Mouse (Mus musculus) heart, embryonic 16.5 days (tissue): ENCODE results near the gene Lenep. TPM values are rescaled to one million over a fixed set of nuclear protein-coding genes. Genes with fewer than 3 reads are reported as not detected.

ENCODE experiments used
- ATAC-seq: fragments of 200-750 bp; cut with Nextera tagmentation; replicated peaks from 2 replicates; pipeline ENCODE4 v1.8.0; 2017; ENCODE audit warnings: moderate number of reproducible peaks; ENCODE audit not compliant: insufficient read depth, low FRiP score; ENCODE audit errors: extremely low read depth
- H3K27ac ChIP-seq: fragments of 300-500 bp; sonication (generic); 2 replicates; pipeline ENCODE4 v1.5.1; 2014; ENCODE audit warnings: mild to moderate bottlenecking, low read length, control low read depth, moderate library complexity
- H3K27me3 ChIP-seq: fragments of 300-500 bp; sonication (generic); 2 replicates; pipeline ENCODE4 v1.6.1; 2014; ENCODE audit warnings: low read length, mixed read lengths; ENCODE audit not compliant: control insufficient read depth, insufficient read depth
- H3K36me3 ChIP-seq: fragments of 300-500 bp; sonication (generic); 2 replicates; pipeline ENCODE4 v1.6.1; 2014; ENCODE audit not compliant: control insufficient read depth, insufficient read depth
- H3K4me1 ChIP-seq: fragments of 300-500 bp; sonication (generic); 2 replicates; pipeline ENCODE4 v1.6.1; 2014; ENCODE audit warnings: low read length, mixed read lengths; ENCODE audit not compliant: control insufficient read depth, insufficient read depth
- H3K4me2 ChIP-seq: fragments of 300-500 bp; sonication (generic); 2 replicates; pipeline ENCODE4 v1.6.1; 2014; ENCODE audit warnings: low read depth, mild to moderate bottlenecking, control low read depth, low read length
- H3K4me3 ChIP-seq: fragments of 300-500 bp; sonication (generic); 2 replicates; pipeline ENCODE4 v1.5.1; 2014; ENCODE audit warnings: mild to moderate bottlenecking, control low read depth, low read length
- H3K9ac ChIP-seq: fragments of 300-500 bp; sonication (generic); 2 replicates; pipeline ENCODE4 v1.6.1; 2014; ENCODE audit warnings: low read length, control low read depth
- H3K9me3 ChIP-seq: fragments of 300-500 bp; sonication (generic); replicated peaks from 2 replicates; pipeline ENCODE4 v1.6.1; 2016; ENCODE audit warnings: low read length; ENCODE audit not compliant: control insufficient read depth
- WGBS: fragments of 180-500 bp; shearing (Covaris S2); extraction: QIAGEN DNeasy Blood & Tissue Kit; methylation state at CpG from one replicate; pipeline ENCODE4 v1.1.7; 2014; 5-methylcytosine and 5-hydroxymethylcytosine counted together
- polyA plus RNA-seq: library from polyadenylated mRNA; unstranded; fragments of >200 nt; fragmentation: Nextera tagmentation; extraction: Ambion mirVana; gene quantifications from 2 replicates; pipeline ENCODE4 v1.2.1, GENCODE M21; 2015

Lenep gene
- polyA plus RNA-seq, 1 experiment from 2014 or later: not detected

DNA sequence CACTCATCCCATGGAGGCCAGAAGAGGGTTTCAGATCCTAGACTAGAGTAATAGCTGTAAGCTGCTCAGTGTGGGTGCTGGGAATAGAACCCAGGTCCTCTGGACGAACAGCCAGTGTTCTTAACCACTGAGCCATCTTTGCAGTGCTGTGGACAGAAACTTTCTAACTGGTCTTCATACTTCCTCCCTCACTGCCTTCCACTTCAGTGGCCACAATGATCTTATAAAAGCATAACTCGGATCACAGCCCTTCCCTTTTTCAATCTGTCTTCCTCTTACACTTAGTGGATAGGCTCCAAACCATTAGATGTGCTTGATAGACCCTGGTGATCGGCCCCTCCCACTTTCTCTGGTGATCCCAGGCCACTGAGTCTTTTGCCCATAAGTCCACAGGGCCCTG is 42.4 kb downstream of the Lenep start:
- 56% methylated on average over 3 of the region's 3 CpGs for WGBS
- no peak overlapping the region for H3K4me3 ChIP-seq
- no peaks in the 10 kb centered on the region for H3K9me3 ChIP-seq
- H3K36me3 ChIP-seq: no peaks in the 10 kb centered on the region
- H3K4me2 ChIP-seq: no peak overlapping the region
- H3K9ac ChIP-seq: no peak overlapping the region
- no peaks in the 10 kb centered on the region for H3K4me1 ChIP-seq
- no peak for ATAC-seq
- no peak overlapping the region for H3K27ac ChIP-seq
- 0 out of 2 replicates have a peak, but pooled peaks cover 4% of the 10 kb centered on the region for H3K27me3 ChIP-seq

DNA sequence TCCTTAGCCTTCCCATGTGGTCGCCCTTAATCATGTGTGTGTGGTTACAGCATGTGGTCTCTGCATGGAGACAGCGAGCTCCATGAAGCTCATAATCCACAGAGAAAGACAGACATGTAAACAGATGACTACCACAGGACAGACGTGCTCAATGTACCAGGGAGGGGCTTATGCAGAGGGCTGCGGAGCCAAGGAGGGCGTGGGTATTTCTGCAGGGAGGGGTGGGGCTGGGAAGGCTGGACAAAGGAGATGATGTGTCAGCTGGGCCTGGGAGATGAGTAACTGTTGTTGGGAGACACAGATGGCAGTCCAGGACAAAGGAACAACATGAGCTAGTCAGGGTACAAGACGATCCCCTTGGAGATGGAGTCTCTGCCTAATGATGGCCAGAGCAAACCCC is 43.0 kb downstream of the Lenep start:
- WGBS: 71% methylated on average over 6 of the region's 6 CpGs
- no peak for ATAC-seq

DNA sequence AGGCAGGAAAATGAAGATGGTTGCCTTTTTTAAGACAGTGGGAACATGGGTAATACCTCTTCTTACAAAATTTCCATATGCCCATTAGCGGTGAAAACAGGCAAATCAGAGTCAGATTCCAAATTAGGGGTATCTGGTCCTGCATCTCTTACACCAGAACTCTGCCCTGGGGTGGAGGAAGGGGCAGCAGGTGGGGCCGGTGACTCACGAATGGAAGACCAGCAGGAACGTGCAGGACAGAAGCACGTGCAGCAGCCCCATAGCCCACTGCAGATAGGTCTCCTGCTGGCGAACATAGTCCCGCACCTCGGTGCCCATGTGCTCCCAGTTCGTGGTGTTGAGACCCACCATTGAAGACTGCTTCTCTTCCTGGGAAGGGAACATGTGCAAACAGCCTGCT is 46.6 kb downstream of the Lenep start:
- no peaks in the 10 kb centered on the region for H3K9me3 ChIP-seq
- ATAC-seq: no peak
- H3K4me1 ChIP-seq: no peaks in the 10 kb centered on the region
- H3K4me2 ChIP-seq: no peak overlapping the region
- no peak overlapping the region for H3K27ac ChIP-seq
- no peak overlapping the region for H3K9ac ChIP-seq
- peaks cover 16% of the 10 kb centered on the region for H3K27me3 ChIP-seq
- WGBS: 63% methylated on average over 9 of the region's 9 CpGs
- H3K4me3 ChIP-seq: no peak overlapping the region
- no peaks in the 10 kb centered on the region for H3K36me3 ChIP-seq

More for the DNA sequence above, 43.0 kb downstream of the Lenep start:
- Histone ChIP-seq H3K4me1 (no peaks in the 10 kb centered on the region), H3K27ac (no peak overlapping the region), H3K9ac (no peak overlapping the region), H3K27me3 (0 out of 2 replicates have a peak, but pooled peaks cover 4% of the 10 kb centered on the region), H3K36me3 (no peaks in the 10 kb centered on the region), H3K4me3 (no peak overlapping the region), H3K9me3 (no peaks in the 10 kb centered on the region), H3K4me2 (no peak overlapping the region)

DNA sequence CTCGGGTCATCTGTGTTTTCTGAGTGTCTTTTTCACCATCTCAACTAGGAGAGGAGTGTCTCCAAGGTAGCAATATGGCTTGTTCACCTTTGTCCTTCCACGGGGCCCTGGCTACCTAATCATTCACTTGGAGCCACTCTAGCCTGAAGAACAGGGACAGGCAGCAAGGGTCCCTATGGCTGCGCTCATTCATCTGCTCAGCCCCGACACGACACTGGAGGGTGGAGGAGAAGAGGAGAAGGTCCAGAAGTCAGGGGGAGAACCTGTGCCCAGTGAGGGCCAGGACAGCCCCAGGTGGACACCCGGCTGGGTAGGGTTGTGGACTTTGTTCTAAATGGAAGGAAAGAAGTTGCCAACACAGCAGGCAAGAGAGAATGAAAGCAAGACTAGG is 47.1 kb downstream of the Lenep start:
- Histone ChIP-seq H3K4me1 (peaks cover under 1% of the 10 kb centered on the region; the same call in 1 of the 2 replicates), H3K27me3 (peaks cover 16% of the 10 kb centered on the region), H3K27ac (no peak overlapping the region), H3K9ac (no peak overlapping the region), H3K4me3 (no peak overlapping the region), H3K36me3 (no peaks in the 10 kb centered on the region), H3K9me3 (no peaks in the 10 kb centered on the region), H3K4me2 (no peak overlapping the region)
- 74% methylated on average over 6 of the region's 6 CpGs for WGBS
- ATAC-seq: no peak

DNA sequence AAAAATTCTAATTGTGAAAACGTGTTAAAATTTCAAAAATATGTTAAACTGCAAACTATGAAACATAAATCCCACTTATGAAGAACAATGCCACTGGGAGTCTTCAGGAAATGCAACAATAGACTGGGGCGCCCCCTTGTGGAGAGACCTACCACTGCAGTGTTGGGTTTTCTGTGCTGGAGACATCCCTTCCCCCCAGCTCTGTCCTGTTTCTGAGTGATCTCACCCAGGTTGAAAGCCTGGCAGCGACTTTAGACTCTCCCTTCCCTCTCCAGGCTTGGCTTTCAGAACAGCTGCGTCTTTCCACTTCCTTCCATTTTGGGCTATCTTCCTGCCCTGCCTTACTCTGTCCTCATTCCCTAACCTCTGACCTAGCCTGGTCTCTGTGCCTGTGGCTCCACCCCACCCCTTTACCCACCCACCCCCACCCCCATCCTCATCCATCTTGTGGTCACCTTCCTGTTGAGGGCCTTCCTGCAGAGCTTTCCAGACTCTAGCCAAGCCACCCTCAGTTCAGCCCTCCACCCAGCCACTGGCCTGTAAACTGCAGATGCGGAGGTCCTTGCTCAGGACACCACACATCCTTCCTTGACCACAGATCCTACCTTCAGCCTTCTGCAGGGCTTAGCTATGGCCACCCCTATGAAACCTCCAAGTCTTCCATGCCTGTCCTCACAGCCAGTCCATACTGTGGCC is 47.6 kb downstream of the Lenep start:
- H3K27ac ChIP-seq: no peak overlapping the region; the same call in 1 of the 2 replicates
- no peak overlapping the region for H3K4me2 ChIP-seq
- WGBS: 17% methylated on average over 5 of the region's 5 CpGs
- H3K9me3 ChIP-seq: no peaks in the 10 kb centered on the region
- H3K4me1 ChIP-seq: peaks cover 6% of the 10 kb centered on the region; the same call in 1 of the 2 replicates
- no peak overlapping the region for H3K9ac ChIP-seq
- no peaks in the 10 kb centered on the region for H3K36me3 ChIP-seq
- H3K4me3 ChIP-seq: no peak overlapping the region
- ATAC-seq: peak; percentile 25; the same call in 1 of the 2 replicates
- H3K27me3 ChIP-seq: peaks cover 16% of the 10 kb centered on the region

DNA sequence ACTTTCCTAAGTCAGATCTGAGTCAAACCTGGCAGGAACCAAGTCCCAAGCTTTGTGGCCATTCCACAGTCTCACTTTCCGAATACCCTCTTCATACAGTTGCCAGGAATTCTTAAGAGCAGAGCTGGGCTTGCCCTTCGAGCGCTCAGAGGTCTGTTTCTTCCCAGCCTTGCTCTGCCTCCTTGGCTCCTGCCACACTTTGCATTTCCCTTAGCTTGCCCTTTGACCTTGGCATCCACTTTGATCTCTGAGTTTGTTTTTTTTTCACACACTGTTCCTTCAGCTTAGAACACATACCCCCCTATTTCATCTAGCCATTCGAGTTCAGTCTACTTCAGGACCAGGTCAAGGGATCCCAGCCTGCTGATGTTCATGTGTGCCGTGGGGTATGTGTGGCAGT is 51.3 kb downstream of the Lenep start:
- 68% methylated on average over 5 of the region's 5 CpGs for WGBS
- Histone ChIP-seq H3K9ac (no peak overlapping the region), H3K4me1 (peaks cover 8% of the 10 kb centered on the region), H3K36me3 (no peaks in the 10 kb centered on the region), H3K4me3 (no peak overlapping the region), H3K27ac (no peak overlapping the region), H3K9me3 (no peaks in the 10 kb centered on the region), H3K27me3 (peaks cover 19% of the 10 kb centered on the region), H3K4me2 (no peak overlapping the region)
- ATAC-seq: no peak

Other genes starting within 250 kb of the Lenep start
- 0.70 and 0.76 TPM in 2 replicates for gene Hcn3, start 242.6 kb downstream of the Lenep start, polyA plus RNA-seq
- gene Clk2, start 238.0 kb downstream of the Lenep start, polyA plus RNA-seq: 15.9 and 17.9 TPM in 2 replicates
- 89.5 and 93.9 TPM in 2 replicates for gene Scamp3, start 225.3 kb downstream of the Lenep start, polyA plus RNA-seq
- 17.7 TPM in 2 replicates for gene Fam189b, start 219.7 kb downstream of the Lenep start, polyA plus RNA-seq
- gene Gba, start 199.9 kb downstream of the Lenep start, polyA plus RNA-seq: 33.2 and 33.3 TPM in 2 replicates
- 24.0 TPM in 2 replicates for gene Thbs3, start 187.6 kb downstream of the Lenep start, polyA plus RNA-seq
- gene Mtx1, start 175.7 kb downstream of the Lenep start, polyA plus RNA-seq: 120 and 127 TPM in 2 replicates
- 3.3 and 11.3 TPM in 2 replicates for gene Muc1, start 173.7 kb downstream of the Lenep start, polyA plus RNA-seq
- 202 and 234 TPM in 2 replicates for gene Krtcap2, start 156.8 kb downstream of the Lenep start, polyA plus RNA-seq
- 1.1 and 1.3 TPM in 2 replicates for gene Trim46, start 156.5 kb downstream of the Lenep start, polyA plus RNA-seq
- 65.3 and 79.6 TPM in 2 replicates for gene Dpm3, start 143.4 kb downstream of the Lenep start, polyA plus RNA-seq
- 44.8 and 51.1 TPM in 2 replicates for gene Slc50a1, start 132.2 kb downstream of the Lenep start, polyA plus RNA-seq
- gene Efna1, start 121.7 kb downstream of the Lenep start, polyA plus RNA-seq: 34.4 and 45.5 TPM in 2 replicates
- gene Efna3, start 79.8 kb downstream of the Lenep start, polyA plus RNA-seq: 0.89 and 1.1 TPM in 2 replicates
- gene Efna4, start 64.8 kb downstream of the Lenep start, polyA plus RNA-seq: 5.2 and 7.3 TPM in 2 replicates
- gene Adam15, start 52.8 kb downstream of the Lenep start, polyA plus RNA-seq: 61.5 and 73.6 TPM in 2 replicates
- gene Dcst2, start 40.8 kb downstream of the Lenep start, polyA plus RNA-seq: not detected in 2 replicates
- gene Dcst1, start 37.5 kb downstream of the Lenep start, polyA plus RNA-seq: 0.06 and 0.21 TPM in 2 replicates
- gene Zbtb7b, start 8.0 kb downstream of the Lenep start, polyA plus RNA-seq: 1.7 and 2.6 TPM in 2 replicates
- gene Flad1, start 9.1 kb upstream of the Lenep start, polyA plus RNA-seq: 38.8 and 41.0 TPM in 2 replicates
- gene Cks1b, start 15.6 kb upstream of the Lenep start, polyA plus RNA-seq: 288 and 304 TPM in 2 replicates
- gene Shc1, start 15.7 kb upstream of the Lenep start, polyA plus RNA-seq: 67.7 and 72.3 TPM in 2 replicates
- 21.8 and 24.0 TPM in 2 replicates for gene Pygo2, start 27.4 kb upstream of the Lenep start, polyA plus RNA-seq
- gene Pbxip1, start 33.9 kb upstream of the Lenep start, polyA plus RNA-seq: 67.5 and 74.8 TPM in 2 replicates
- 51.5 and 59.3 TPM in 2 replicates for gene Pmvk, start 51.7 kb upstream of the Lenep start, polyA plus RNA-seq
- gene Kcnn3, start 117.4 kb upstream of the Lenep start, polyA plus RNA-seq: 3.5 and 4.0 TPM in 2 replicates